Mouse (Mus musculus) bone marrow macrophage, adult 2 months (primary cell): Measurements from ENCODE around the gene Capn11.

ENCODE experiments used
- CTCF ChIP-seq: IDR thresholded peaks from 2 replicates; pipeline ENCODE4 v1.5.1; 2012; ENCODE audit warnings: low read depth, mild to moderate bottlenecking, low read length, moderate library complexity
- POLR2A ChIP-seq: IDR thresholded peaks from 2 replicates; pipeline ENCODE4 v1.6.1; 2012; ENCODE audit warnings: mild to moderate bottlenecking, low read depth, low read length, borderline replicate concordance

DNA sequence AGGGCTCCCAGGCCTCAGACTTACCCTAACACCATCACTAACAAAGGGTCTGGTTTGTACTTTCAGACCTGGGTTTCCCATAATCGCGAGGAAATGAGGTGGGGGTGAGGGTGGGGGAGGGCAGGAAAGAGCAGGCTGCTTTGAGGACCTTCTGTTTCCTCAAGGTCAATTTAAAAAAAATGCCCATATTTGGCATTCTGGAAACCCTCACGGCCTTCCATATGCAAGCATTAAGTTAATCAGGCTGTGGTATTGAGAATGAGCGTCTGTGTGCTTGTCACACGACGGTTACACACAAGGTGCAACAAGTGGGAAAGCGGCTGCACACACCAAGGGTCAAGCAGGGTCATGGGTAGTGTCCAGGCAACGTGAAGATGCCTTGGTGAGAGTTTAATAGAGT, 47.1 kb downstream of the Capn11 start:
- TF ChIP-seq POLR2A (no peak), CTCF (no peak)
